Mouse (Mus musculus) retina, adult 2 months (tissue): ENCODE data around the gene Srl.

Source experiments
- DNase-seq: peaks from one replicate; pipeline ENCODE4 v3.0.0-alpha.2; 2012; ENCODE audit warnings: low read depth, low spot score

Srl gene

GRCm38 (mm10) chr16:4519157-4519556 lies 22.5 kb downstream of the Srl start:
- DNase-seq, result no peak

- no peak for DNase-seq
Observed at GRCm38 (mm10) chr16:4517906-4518305, 23.7 kb downstream of the Srl start.

- no peak for DNase-seq
Observed at GRCm38 (mm10) chr16:4514383-4514782, 27.2 kb downstream of the Srl start.

GRCm38 (mm10) chr16:4512661-4513438 lies 28.8 kb downstream of the Srl start:
- DNase-seq, result no peak

- no peak for DNase-seq
Observed at GRCm38 (mm10) chr16:4511371-4511770, 30.2 kb downstream of the Srl start.

- no peak for DNase-seq
Observed at GRCm38 (mm10) chr16:4506181-4506580, 35.4 kb downstream of the Srl start.

- DNase-seq, result no peak
Observed at GRCm38 (mm10) chr16:4503495-4503894, 38.1 kb downstream of the Srl start.

GRCm38 (mm10) chr16:4502568-4502967 lies 39.0 kb downstream of the Srl start:
- no peak for DNase-seq

- DNase-seq, result no peak
Observed at GRCm38 (mm10) chr16:4501703-4502102, 39.9 kb downstream of the Srl start.

- DNase-seq, result no peak
Observed at GRCm38 (mm10) chr16:4500598-4501385, 40.8 kb downstream of the Srl start.

- DNase-seq, result no peak
Observed at GRCm38 (mm10) chr16:4497762-4498607, 43.6 kb downstream of the Srl start.

- no peak for DNase-seq
Observed at GRCm38 (mm10) chr16:4496470-4496869, 45.1 kb downstream of the Srl start.

GRCm38 (mm10) chr16:4495861-4496260 lies 45.8 kb downstream of the Srl start:
- DNase-seq, result no peak

GRCm38 (mm10) chr16:4492777-4493563 lies 48.6 kb downstream of the Srl start:
- no peak for DNase-seq

GRCm38 (mm10) chr16:4489114-4489624 lies 52.4 kb downstream of the Srl start:
- DNase-seq, result peak; percentile 67

GRCm38 (mm10) chr16:4480616-4481265 lies 60.9 kb downstream of the Srl start:
- DNase-seq, result no peak

- no peak for DNase-seq
Observed at GRCm38 (mm10) chr16:4477591-4478215, 63.9 kb downstream of the Srl start.

- peak; percentile 87 for DNase-seq
Observed at GRCm38 (mm10) chr16:4474882-4475803, 66.5 kb downstream of the Srl start.
